Mouse (Mus musculus) embryo, embryonic 11 days (tissue): Measurements from ENCODE around the gene Foxp3.
A peak's percentile ranks its signal among the peaks of the same experiment; 100 is the strongest.

Experiments used
- DNase-seq: peaks from one replicate; pipeline ENCODE4 v3.0.0-alpha.2; 2015

The Foxp3 gene

DNA sequence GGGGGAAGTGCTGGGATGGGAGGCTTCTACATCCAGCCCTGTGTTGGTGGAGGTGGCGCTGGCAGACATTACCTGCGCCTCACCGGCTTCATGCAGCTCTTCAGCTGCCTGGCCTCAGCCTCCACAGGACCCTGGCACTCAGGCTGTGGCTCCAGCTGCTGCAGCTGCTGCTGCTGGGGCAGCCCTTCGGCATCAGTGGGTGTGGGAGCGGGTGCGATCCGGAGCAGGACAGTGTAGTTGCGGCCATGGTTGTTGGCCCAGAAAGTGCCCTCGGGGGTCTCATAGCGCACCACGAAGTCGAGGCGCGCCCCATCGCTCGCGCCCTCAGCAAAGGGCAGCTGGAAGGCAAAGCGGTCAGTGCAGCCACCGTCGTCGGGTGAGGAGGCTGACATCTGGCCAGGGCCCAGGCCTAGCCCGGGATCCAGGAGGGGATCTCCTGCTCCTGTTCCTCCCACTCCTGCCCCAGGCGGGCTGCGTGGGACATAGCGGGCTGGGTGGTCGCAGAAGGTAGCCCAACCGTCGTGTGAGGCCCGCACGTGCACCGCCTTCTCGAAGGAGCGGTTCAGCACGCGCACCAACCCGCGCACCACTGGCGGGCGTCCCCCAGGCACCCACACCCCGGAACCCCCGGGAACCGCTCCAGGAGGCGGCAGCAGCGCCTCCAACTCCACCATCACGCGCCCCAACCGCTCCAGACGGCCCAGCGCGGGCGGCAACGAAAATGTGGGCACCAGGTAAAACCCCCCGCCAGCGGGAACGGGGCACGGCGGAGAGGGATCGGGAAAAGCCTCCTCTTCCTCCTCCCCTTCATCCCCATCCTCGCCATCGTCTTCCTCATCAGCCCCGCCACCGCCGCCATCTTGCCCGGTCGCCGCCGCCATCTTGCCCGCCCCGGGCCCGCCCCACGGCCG is at the start of gene Foxp3:
Gene Foxp3 (plus strand): TSS at position 469 of the 911 bp plus-strand sequence.
- DNase-seq = peak; percentile 31

DNA sequence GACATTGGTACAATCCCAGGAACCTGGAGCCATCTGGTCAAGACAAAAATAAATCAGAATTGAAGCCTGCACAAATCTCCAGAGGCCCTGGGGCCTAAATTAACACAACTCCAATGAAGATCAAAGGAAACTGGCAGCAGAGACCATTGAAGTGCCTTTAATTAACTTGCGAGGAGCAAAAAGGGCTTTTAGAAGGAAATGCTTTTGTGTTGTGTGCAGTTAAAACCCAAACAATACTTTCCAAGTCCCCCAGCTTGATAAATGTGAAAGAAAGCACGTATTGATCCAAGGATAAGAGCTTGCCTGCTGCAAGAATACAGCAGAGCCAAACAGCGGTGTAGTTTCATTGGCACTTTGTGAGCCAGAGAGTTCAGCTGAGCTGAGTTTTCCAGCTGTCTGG is 48.5 kb upstream of the Foxp3 start:
- peak; percentile 4 for DNase-seq

DNA sequence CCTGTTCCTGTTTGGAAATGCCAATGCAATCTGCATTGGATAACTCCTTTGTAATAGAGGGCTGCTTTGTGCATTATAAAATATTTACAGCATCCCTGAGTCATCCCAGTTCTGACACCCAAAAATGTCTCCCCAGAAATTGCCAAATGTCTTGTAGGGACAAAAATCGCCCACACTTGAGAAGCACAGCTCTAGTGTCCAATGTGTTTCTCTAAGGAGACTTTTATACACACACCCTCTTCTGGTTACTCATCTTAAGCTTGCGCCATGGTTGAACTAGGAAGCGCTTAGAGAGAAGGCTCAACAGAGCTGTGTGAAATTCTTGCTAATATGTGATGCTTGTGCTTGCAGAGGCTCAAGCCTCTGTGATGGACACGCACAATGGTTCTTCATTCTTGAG is 20.0 kb upstream of the Foxp3 start:
- DNase-seq = no peak

DNA sequence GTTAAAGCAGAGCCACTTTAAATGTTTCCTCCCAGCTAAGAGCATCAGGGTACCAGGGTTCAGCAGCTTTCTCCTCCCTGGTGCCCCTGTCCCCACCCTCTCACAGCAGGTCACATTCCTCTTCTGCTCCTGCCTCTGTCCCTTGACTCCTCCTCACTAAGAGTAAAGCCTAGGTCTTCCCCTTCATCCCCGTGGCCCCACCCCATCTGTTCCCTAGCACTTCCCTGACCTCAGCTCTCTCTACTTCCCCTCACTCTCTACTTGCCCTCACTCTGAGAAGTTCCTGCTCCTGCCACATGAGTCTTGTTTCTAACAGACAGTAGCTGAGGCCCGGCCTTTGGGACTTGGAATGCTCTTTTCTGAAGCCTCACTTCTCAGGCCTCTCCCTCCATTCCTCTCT is 10.4 kb upstream of the Foxp3 start:
- no peak for DNase-seq

DNA sequence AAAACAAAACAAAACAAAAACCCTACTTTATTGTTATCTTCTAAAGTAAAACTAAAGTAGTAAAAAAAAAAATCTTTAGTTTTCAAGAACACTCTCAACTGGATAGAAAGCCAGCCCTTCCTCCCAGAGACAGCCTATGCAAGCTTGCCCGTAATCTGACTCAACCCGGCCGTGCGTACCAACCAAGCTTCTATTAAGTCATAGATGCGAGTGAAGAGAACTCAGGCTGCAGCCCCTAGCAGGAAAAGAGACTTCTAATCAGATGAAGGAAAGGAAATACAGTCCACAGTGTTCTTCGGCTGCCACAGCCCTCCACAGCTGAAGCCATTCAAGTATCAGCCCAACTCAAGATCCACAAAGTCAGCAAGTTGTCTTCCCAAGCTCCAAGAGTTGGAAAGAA is 7.1 kb upstream of the Foxp3 start:
- DNase-seq = no peak

DNA sequence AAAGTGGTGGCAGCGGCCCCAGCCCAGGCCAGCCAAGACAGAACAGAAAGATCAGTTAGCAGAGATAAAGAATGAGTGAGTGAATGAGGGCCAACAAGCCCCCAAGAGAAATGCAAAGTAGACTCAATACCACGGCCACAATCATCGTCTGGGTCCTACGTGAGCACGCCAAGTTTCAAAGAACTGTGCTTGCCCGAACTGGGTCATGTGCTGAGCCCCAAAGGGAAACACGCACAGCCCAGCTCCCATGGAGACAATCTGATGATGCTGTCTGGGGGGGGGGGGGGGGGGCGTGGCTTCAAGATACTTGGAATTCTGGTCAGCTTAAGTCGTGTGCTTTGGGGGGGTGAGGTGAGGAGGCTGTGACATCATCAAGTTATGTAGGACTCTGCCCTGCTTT is 6.0 kb upstream of the Foxp3 start:
- DNase-seq = no peak

DNA sequence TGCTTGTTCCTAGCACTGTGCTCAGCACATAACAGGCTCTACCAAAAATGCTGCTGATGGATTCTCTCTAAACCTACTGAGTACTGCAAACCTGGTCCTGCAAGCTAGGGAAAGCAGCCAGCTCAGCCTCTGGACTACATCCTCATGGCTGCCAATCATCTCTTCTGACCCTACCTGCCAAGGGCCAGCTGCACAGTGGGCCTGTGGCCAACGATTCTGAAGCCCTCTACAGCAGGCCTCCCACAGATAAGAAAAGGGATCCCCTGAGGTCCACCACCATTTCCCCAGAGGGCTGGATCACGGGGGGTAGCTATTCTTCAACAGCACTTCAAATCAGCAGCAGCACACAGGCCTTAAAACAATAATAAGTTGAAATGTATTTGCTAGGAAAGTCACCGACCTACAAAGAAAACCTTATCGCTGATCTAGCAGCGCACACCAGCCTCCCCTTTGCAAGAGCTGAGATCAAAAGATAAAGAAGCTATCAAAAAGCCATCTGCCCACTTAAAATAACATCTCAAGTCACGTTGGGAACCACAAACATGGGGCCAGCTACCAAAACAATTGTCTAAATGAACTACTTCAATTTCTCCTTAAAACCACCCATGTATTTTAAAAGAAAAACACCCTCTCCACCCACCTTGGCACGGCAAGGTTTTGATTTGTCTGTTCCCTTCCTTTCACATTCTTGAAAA is 2.8 kb upstream of the Foxp3 start:
- no peak for DNase-seq

DNA sequence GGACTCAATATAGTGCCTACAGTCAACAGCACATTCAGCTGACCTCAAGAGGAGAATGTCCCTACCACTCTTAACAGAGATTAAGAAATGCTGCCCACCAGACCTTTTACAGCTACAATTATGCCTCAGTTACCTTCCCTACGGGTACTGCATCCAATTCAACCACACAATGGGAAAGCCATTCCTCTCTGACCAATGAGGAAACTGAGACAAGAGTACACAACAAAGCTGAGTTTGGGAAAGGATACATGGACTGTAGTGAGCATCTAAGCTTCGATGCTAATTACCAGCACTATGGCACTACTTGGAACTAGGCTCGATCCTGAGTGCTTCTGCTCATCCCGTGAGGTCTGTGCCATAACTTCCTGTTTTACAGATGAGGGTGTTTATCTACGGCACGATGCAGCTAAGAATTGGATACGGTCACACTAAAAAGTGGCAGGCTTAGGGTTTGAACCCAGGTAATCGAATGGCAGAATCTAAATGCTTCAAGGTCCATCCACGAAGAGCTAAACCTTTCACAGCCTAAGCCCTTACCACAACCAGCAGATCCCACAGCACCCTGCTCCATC is 1.8 kb upstream of the Foxp3 start:
- DNase-seq = no peak

DNA sequence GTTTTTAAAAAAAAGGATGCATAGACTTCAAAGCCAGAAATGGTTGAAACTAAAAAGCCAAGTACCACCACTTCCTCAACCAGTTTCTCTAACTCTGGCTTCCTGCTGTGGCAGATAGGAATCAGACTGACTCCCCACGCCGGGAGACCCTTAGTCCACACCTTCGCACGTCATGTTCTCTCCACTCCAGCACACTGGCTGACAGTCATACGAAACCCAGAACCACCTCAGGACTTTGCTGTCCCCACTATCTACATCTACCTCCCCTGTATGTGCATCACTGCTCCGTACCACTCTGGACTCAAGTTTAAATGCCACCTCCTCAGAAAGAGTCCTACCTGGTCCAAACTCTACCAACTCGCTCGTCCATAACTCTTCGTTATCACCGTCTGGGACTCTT is 978 bp upstream of the Foxp3 start:
- DNase-seq = no peak

DNA sequence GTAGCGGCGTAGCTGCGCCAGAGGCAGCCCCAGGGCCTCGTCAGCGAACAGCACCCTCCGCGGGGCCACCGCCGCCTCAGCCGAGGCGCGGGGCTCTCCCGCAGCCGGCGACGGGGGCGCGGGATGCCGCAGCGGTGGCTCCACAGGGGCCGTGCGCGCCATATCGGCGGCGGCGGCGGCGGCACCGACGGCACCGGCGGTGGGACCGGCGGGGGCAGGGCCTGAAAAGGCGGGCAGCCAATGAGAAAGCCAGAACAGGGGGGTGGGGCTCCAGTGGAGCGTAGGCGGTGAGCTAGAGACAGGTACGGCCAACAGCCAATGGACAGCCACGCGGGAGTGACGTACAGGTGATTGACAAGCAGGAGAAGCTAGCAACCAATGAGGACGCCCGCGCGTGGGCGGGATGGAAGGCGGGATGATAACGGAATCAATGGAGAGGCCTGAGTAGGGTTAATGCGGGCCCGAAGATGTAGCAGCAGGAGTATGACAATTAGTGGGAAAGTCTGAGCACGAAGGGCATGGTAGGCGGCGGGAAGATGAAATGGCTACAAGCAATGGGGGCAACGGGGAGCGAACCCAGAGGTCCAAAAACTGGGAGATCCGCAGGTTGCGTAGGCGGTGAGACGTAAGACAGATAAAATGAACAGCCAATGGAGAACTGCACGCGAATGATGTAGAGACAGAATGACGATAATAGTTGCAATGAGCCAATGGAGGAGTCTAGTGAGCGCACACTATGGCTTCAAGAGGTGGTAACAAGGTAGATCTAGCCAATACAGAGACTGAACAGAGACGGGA is 842 bp downstream of the Foxp3 start, which contains the start of gene Ppp1r3f:
Gene Ppp1r3f (minus strand): TSS at position 197 of the 798 bp plus-strand sequence.
- peak; percentile 93 for DNase-seq

DNA sequence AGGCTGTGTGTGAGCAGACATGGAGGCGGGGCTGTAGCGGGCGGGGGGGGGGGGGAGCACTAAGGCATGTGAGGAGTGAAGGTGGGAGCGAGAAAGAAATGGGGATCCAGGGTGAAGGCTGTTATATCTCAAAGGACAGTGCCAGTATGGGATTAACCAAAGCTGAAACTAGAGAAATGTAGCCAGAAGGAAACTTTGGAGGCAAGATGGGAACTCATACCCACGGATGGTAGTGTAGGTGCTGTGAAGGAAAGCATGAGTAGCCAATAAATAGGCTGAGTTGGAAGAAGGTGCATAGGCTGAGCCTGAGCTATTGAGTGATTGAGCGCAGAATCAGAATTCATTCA is 1.4 kb downstream of the Foxp3 start:
- no peak for DNase-seq

DNA sequence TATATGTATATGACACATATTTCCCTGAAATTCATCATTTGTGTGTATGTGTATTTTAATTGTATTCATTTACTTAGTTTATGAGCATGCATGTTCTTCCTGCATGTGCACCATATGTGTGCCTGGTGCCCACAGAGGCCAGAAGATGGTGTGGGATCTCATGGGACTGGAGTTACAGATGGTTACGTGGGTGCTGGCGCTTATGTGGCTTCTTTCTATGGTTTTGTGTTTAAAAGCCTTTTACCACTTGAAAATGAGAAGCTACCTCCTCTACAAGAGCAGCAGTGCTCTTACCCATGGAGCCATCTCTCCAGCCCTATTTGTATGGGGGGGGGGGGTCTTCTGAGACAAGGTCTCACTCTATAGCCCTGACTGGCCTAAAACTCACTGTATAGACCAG is 7.7 kb downstream of the Foxp3 start:
- no peak for DNase-seq

DNA sequence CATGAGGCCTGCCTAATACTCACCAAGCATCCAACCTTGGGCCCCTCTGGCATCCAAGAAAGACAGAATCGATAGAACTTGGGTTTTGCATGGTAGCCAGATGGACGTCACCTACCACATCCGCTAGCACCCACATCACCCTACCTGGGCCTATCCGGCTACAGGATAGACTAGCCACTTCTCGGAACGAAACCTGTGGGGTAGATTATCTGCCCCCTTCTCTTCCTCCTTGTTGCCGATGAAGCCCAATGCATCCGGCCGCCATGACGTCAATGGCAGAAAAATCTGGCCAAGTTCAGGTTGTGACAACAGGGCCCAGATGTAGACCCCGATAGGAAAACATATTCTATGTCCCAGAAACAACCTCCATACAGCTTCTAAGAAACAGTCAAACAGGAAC is 10.4 kb downstream of the Foxp3 start:
- no peak for DNase-seq

DNA sequence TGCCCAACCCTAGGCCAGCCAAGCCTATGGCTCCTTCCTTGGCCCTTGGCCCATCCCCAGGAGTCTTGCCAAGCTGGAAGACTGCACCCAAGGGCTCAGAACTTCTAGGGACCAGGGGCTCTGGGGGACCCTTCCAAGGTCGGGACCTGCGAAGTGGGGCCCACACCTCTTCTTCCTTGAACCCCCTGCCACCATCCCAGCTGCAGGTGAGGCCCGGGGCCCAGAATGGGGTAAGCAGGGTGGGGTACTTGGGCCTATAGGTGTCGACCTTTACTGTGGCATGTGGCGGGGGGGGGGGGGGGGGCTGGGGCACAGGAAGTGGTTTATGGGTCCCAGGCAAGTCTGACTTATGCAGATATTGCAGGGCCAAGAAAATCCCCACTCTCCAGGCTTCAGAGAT is 12.9 kb downstream of the Foxp3 start:
- DNase-seq = no peak

DNA sequence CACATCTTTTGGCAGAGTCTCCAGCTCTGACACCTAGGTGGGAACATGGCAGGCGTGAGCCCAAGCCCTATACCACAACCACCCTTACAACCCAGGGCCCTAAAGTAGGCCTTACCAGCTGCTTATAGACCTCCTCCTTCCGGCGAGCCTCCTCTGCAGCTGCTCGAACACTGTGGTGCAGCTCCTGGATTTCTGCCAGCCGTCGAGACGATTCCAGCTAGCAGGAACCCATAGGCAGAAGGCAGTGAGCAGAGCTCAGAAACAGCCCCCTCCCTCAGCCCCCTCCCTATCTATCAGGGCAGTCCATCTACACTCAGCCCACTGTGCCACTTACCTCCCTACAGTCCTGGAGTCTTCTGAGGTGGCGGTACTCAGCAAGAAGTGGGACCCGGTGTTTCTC is 21.9 kb downstream of the Foxp3 start:
- DNase-seq = no peak

DNA sequence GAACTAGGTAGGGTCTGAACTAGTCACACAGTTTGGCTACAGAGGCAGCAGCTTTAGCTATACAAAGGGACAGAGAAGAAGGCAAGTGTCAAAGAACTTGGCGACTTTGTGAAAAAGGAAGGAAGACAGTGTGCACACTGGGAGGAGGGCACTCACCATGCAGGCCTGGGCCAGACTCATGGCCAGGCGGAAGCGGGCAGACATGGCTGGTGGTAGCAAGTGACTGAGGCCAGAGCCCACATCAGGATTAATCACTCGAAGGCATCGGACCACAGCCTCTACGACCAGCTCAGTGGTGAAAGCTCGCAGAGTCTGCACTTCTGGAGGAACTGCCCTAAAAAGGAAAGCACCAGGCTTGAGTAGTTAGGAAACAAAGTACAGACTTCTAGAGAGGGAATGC is 30.6 kb downstream of the Foxp3 start:
- no peak for DNase-seq

DNA sequence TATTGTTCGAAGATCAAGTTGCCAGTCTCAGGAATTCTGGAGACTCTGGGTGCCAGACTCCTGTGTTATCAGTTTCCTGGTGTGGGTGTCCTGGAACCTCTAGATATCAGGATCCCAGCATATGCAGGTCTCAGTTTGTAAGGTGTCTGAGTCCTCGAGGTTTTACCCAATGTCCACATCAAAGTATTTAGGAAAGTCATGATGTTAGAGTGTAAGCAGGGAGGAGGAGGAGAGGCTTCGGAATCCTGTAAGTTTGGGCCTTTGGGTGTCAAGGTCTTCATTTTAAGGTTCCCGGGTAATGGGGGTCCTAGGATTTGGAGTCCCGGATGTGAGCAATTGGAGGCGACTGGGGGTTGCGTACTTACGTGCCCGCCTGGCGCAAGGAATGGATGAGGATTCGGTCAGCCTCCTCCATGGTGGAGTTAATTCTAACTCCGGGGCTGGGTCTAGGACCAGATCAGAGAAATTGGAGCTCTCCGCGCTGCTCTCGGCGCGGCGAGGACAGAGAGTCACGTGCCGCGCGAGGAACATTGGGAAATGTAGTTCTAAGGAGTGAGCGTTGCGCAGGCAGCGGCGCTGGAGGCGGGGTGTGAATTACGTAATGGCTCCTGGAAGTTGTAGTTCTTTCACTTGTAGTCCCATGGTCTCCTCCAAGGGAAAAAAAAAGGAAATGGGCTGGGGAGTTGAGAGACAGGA is 31.6 kb downstream of the Foxp3 start, which contains the start of gene Ccdc22:
Gene Ccdc22 (minus strand): TSS at position 639 of the 696 bp plus-strand sequence.
- DNase-seq = peak; percentile 91

DNA sequence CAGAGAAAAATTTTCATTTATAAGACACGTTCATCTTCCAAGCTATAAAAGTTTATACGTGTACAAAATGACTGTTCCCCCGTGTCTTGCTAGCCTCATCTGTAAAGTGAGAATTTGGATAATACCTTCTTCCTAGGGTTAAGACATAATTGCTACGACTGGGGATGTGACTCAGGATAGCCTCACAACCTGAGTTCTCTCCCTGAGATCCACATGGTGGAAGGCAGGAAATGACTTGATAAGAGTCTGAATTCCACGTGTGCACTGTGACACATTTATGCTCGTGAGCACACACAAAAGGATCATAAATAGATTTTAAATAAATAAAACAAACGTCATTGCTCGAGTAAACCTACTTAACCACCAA is 32.1 kb downstream of the Foxp3 start:
- DNase-seq = no peak

DNA sequence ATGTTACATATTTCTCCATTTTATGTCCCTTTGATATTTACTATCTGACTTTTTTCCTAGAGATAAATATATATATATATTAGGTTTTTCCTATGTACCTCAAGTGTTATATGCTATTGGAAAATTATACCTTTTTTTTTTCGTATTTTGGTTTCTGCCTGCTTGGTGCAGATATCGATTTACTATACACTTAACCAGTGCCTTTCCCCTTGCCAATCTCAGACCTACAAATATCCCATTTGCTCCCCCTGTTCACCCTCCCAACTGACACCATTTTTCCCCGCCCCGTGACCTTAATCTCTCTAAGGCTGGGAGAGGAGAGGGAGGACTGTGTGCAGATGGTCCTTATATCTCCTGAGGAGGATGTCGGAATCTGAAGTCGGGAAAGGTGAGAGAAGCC is 33.3 kb downstream of the Foxp3 start, which contains the start of gene Cacna1f:
Gene Cacna1f (plus strand): TSS at position 301 of the 400 bp plus-strand sequence.
- no peak for DNase-seq

DNA sequence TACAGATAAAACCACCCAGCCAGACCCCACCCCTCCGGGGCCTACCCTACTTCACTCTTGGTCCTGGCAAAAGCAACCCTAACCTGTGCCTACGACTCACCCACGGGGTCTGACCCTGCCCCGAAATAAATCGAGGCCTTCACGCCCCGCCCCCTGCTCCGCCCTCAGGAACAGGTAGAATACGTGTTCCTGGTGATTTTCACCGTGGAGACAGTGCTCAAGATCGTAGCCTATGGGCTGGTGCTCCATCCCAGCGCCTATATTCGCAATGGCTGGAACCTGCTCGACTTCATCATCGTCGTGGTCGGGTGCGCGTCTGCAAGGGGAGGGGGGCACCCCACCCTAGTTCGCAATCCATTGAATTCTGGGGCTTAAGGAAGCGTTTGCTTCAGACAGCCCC is 36.6 kb downstream of the Foxp3 start:
- peak; percentile 1 for DNase-seq

DNA sequence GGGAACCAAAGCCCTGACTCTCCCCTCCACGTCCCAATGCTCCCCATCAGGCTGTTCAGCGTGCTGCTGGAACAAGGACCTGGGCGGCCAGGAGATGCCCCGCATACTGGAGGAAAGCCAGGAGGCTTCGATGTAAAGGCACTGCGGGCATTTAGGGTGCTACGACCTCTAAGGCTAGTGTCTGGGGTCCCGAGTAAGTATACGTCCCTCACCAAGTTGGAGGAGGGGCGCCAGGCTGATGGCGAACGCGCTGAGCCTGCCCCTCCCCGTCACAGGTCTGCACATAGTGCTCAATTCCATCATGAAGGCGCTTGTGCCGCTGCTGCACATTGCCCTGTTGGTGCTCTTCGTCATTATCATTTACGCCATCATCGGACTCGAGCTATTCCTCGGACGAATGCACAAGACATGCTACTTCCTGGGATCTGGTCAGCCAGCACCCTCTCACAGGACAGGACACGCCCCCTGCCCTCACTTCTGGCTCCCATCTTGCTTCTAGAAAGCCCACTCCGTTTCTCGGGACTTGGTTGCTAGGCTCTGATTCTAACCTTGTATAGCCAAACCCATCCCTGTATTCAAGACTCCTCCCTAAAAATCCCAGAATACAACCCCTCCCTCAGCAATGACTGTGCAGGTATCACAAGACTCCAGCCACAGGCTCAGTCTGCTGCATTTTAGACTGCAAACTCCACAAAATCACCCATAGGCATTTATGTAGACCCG is 37.3 kb downstream of the Foxp3 start:
- DNase-seq = peak; percentile 8
